Mouse (Mus musculus) heart, embryonic 13.5 days (tissue): ENCODE measurements around the gene Chn2. TPM values are rescaled to one million over a fixed set of nuclear protein-coding genes. Genes with fewer than 3 reads are reported as not detected.

Experiments
- ATAC-seq: fragments of 200-750 bp; cut with Nextera tagmentation; 2 replicates; pipeline ENCODE4 v1.8.0; 2017; ENCODE audit warnings: moderate TSS enrichment; ENCODE audit not compliant: insufficient number of reproducible peaks, low FRiP score, low TSS enrichment; ENCODE audit errors: extremely low read depth
- H3K27ac ChIP-seq: fragments of 300-500 bp; sonication (generic); replicated peaks from 2 replicates; pipeline ENCODE4 v1.5.1; 2015; ENCODE audit warnings: moderate library complexity, mild to moderate bottlenecking, inconsistent platforms
- H3K27me3 ChIP-seq: fragments of 300-500 bp; sonication (generic); replicated peaks from 2 replicates; pipeline ENCODE4 v1.6.1; 2015; ENCODE audit warnings: mild to moderate bottlenecking, inconsistent platforms
- H3K36me3 ChIP-seq: fragments of 300-500 bp; sonication (generic); 2 replicates; pipeline ENCODE4 v1.6.1; 2015; ENCODE audit warnings: mild to moderate bottlenecking, inconsistent platforms
- H3K4me1 ChIP-seq: fragments of 300-500 bp; sonication (generic); 2 replicates; pipeline ENCODE4 v1.6.1; 2015; ENCODE audit warnings: inconsistent platforms
- H3K4me2 ChIP-seq: fragments of 300-500 bp; sonication (generic); 2 replicates; pipeline ENCODE4 v1.6.1; 2015; ENCODE audit warnings: inconsistent platforms, mild to moderate bottlenecking, moderate library complexity
- H3K4me3 ChIP-seq: fragments of 300-500 bp; sonication (generic); 2 replicates; pipeline ENCODE4 v1.5.1; 2015; ENCODE audit warnings: moderate library complexity, mild to moderate bottlenecking, inconsistent platforms
- H3K9ac ChIP-seq: fragments of 300-500 bp; sonication (generic); 2 replicates; pipeline ENCODE4 v1.6.1; 2015; ENCODE audit warnings: inconsistent platforms, mild to moderate bottlenecking, moderate library complexity
- H3K9me3 ChIP-seq: fragments of 300-500 bp; sonication (generic); 2 replicates; pipeline ENCODE4 v1.6.1; 2016; ENCODE audit warnings: inconsistent platforms
- WGBS: fragments of 180-500 bp; shearing (Covaris S2); methylation state at CpG from one replicate; pipeline ENCODE4 v1.1.7; 2015; ENCODE audit warnings: mixed read lengths; 5-methylcytosine and 5-hydroxymethylcytosine counted together
- polyA plus RNA-seq: library from polyadenylated mRNA; unstranded; fragments of >200 nt; fragmentation: Nextera tagmentation; extraction: Ambion mirVana; gene quantifications from 2 replicates; pipeline ENCODE4 v1.2.1, GENCODE M21; 2015

The Chn2 gene
- polyA plus RNA-seq, 1 experiment from 2014 or later, result 8.7 TPM

DNA sequence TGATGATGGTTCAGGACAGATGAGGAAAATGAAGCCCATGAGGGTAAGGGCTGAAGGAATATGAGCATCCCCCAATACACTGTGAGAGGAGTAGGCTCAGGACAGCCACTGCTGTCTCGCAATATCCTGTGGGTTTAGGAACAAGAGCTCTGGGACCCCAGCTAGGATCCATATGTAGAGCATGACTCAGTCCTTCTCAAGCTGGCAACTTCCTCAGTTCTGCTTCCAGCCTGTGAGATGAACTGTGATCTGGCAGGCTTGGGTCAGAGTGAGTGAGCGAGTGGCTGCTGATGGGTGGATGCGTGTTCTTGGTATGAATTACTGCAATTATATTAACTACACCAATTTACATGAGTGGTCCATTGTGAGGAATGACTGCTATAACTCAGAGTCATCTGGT lies 121.3 kb downstream of the Chn2 start:
- Histone ChIP-seq H3K27me3 (no peaks in the 10 kb centered on the region), H3K27ac (no peak overlapping the region), H3K4me1 (peaks cover 31% of the 10 kb centered on the region), H3K36me3 (no peaks in the 10 kb centered on the region), H3K9me3 (no peaks in the 10 kb centered on the region), H3K4me3 (no peak overlapping the region), H3K9ac (no peak overlapping the region), H3K4me2 (no peak overlapping the region)
- ATAC-seq, result no peak
- 78% methylated on average over 3 of the region's 3 CpGs for WGBS

DNA sequence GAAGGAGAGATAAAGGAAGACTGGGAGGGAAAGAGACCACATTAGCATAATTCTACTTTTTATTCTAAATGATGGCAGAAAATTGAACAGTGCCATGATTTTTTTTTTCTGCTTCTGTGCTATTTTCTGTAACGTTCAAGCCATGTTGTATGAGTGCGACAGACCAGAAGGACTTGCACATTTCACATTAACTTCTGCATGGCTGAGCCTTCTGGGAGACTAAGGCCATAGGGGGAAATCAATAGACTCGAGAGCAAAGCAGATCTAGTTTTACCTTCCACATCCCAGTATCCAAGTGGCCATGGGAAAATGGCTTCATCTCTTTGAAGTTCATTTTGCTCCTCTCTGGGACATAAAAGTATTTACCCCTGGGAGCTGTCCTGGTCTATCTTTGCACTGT lies 121.9 kb downstream of the Chn2 start:
- Histone ChIP-seq H3K9ac (no peak overlapping the region), H3K27ac (no peak overlapping the region), H3K36me3 (no peaks in the 10 kb centered on the region), H3K27me3 (no peaks in the 10 kb centered on the region), H3K4me3 (no peak overlapping the region), H3K4me2 (no peak overlapping the region), H3K4me1 (peaks cover 31% of the 10 kb centered on the region), H3K9me3 (no peaks in the 10 kb centered on the region)
- 75% methylated on average over 3 of the region's 3 CpGs for WGBS
- ATAC-seq, result no peak

DNA sequence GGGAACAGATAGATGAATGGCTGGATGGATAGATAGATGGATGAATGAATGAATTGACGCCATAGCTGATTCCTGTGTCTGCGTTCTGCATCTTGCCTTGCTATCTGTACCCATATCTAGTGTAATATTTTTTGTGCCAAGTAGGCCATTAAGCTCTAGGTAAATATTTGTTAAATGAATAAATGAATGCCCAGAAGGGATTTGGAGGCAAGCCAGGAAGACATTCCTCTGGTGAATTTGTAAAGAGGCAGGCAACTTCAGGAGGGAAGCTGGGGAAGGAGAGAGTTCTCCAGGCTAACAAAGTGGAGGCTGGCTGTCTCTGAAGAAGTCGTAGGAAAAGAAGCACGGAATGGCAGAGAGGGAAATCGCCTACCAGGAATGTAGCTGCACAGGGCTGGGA lies 123.0 kb downstream of the Chn2 start:
- peaks cover 29% of the 10 kb centered on the region for H3K4me1 ChIP-seq
- ATAC-seq, result no peak
- 66% methylated on average over 5 of the region's 5 CpGs for WGBS
- H3K9me3 ChIP-seq, result no peaks in the 10 kb centered on the region
- no peak overlapping the region for H3K4me3 ChIP-seq
- H3K9ac ChIP-seq, result no peak overlapping the region
- H3K27me3 ChIP-seq, result no peaks in the 10 kb centered on the region
- H3K4me2 ChIP-seq, result no peak overlapping the region
- no peaks in the 10 kb centered on the region for H3K36me3 ChIP-seq
- H3K27ac ChIP-seq, result 0 out of 2 replicates have a peak overlapping the region, but pooled peaks have one; percentile 20

DNA sequence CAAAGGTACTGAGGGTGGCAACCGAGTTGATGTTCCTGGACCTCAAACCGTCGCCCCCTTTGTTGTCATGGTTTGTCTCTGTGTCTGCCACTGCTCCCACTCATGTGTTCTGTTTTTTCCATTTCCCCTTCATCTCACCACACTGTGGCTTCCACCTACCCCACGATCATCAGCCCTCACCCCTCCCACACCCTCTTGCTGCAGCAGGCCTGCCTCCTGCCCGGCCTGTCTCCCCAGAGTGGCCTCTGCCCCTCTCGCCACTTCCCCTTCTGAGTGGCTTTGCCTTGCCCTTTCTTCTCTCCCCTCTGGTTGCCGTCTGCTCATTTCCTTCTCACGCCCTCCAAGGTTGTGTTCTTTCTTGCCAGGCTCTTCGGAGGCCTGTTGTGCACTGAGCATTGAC lies 123.4 kb downstream of the Chn2 start:
- Histone ChIP-seq H3K4me1 (peaks cover 24% of the 10 kb centered on the region), H3K9me3 (no peaks in the 10 kb centered on the region), H3K4me3 (no peak overlapping the region), H3K4me2 (no peak overlapping the region), H3K27ac (0 out of 2 replicates have a peak overlapping the region, but pooled peaks have one; percentile 20), H3K27me3 (no peaks in the 10 kb centered on the region), H3K36me3 (no peaks in the 10 kb centered on the region), H3K9ac (no peak overlapping the region)
- WGBS, result 71% methylated on average over 9 of the region's 9 CpGs
- ATAC-seq, result no peak

DNA sequence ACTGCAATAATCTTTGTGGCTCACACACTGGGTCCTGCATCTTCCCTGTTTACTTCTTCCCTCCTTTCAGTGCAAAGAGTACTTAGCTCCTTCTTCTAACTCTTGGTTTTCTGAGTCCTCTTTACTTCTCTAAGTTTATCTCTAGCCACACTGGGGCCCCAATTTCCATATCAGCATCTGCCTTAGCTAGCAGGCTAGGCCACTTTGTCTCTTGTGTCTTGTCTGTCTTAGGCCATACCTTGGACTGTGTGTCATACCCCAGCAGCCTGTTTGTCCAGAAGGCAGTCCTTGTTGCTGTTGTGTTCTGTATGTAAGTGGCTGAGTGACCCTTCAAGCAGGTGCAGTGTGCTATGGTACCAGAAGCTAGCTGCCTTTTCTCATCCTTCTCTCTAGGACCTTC lies 124.3 kb downstream of the Chn2 start:
- no peak for ATAC-seq
- Histone ChIP-seq H3K36me3 (no peaks in the 10 kb centered on the region), H3K4me1 (peaks cover 15% of the 10 kb centered on the region)

DNA sequence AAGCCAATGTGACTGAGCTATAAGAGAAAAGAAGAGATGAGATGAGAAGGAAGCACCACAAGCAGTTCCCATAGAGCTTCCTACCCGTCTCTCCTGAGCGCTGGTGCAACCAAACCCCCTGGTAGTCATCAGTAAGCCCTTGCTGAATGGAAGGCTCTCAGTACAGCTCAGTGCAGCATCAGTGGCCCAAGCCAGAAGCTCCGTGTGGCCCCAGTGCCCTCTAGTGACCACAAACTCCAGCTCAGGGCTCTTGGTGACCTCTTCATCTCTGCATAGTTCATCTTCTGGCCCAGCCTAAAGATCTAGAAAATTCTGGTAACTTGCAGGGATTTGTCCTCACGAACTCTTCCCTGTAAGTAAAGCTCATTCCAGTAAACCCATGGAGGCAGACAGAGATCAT lies 125.4 kb downstream of the Chn2 start:
- Histone ChIP-seq H3K4me1 (peaks cover 11% of the 10 kb centered on the region; the same call in 1 of the 2 replicates), H3K9ac (no peak overlapping the region), H3K36me3 (no peaks in the 10 kb centered on the region), H3K4me2 (no peak overlapping the region), H3K27me3 (no peaks in the 10 kb centered on the region), H3K9me3 (no peaks in the 10 kb centered on the region), H3K4me3 (no peak overlapping the region), H3K27ac (no peak overlapping the region)
- ATAC-seq, result no peak
- WGBS, result 40% methylated on average over 4 of the region's 4 CpGs

More for the DNA sequence above, 124.3 kb downstream of the Chn2 start:
- H3K27me3 ChIP-seq, result no peaks in the 10 kb centered on the region
- H3K27ac ChIP-seq, result no peak overlapping the region
- H3K9ac ChIP-seq, result no peak overlapping the region
- no peak overlapping the region for H3K4me2 ChIP-seq
- no peak overlapping the region for H3K4me3 ChIP-seq
- no peaks in the 10 kb centered on the region for H3K9me3 ChIP-seq

DNA sequence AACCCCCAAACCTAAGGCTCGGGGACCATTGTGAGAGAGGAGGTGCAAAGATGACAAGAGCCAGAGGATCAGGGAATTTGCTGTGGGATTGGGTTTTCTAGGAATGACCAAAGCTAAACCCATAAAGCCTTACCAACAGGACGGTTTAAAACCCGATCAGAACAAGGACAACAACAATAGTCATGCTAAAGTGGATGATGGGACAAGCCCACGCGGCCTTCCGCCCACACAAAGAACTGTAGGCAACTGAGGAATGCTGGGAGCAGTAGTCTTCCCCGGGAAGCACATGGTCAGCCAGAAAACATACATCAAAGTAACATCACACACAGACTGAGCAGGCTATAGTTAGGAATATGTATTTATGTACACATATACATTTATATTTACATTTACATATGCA lies 125.9 kb downstream of the Chn2 start:
- no peaks in the 10 kb centered on the region for H3K27me3 ChIP-seq
- H3K4me1 ChIP-seq, result peaks cover 11% of the 10 kb centered on the region; the same call in 1 of the 2 replicates
- H3K9me3 ChIP-seq, result no peaks in the 10 kb centered on the region
- no peak for ATAC-seq
- WGBS, result 79% methylated on average over 7 of the region's 7 CpGs
- no peak overlapping the region for H3K4me2 ChIP-seq
- no peak overlapping the region for H3K4me3 ChIP-seq
- no peak overlapping the region for H3K27ac ChIP-seq
- H3K9ac ChIP-seq, result no peak overlapping the region
- H3K36me3 ChIP-seq, result no peaks in the 10 kb centered on the region

DNA sequence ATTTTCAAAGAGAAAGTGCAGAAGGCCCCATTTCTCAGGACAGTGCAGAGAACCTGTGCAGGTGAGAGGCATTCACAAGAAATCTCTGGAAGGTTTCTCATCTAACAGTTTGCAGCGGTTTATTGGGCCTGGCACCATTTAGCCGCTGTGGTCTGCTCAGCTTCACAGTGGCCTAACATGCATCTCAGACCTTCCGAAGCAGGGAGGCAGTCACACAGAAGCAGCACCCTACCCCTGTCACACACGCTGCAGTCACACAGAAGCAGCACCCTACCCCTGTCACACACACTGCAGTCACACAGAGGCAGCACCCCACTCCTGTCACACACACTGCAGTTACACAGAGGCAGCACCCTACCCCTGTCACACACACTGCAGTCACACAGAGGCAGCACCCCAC lies 126.5 kb downstream of the Chn2 start:
- Histone ChIP-seq H3K4me1 (peaks cover 11% of the 10 kb centered on the region; the same call in 1 of the 2 replicates), H3K27me3 (no peaks in the 10 kb centered on the region), H3K4me2 (no peak overlapping the region), H3K36me3 (no peaks in the 10 kb centered on the region), H3K4me3 (no peak overlapping the region), H3K27ac (no peak overlapping the region), H3K9ac (no peak overlapping the region), H3K9me3 (no peaks in the 10 kb centered on the region)
- 84% methylated on average over 4 of the region's 4 CpGs for WGBS
- no peak for ATAC-seq

DNA sequence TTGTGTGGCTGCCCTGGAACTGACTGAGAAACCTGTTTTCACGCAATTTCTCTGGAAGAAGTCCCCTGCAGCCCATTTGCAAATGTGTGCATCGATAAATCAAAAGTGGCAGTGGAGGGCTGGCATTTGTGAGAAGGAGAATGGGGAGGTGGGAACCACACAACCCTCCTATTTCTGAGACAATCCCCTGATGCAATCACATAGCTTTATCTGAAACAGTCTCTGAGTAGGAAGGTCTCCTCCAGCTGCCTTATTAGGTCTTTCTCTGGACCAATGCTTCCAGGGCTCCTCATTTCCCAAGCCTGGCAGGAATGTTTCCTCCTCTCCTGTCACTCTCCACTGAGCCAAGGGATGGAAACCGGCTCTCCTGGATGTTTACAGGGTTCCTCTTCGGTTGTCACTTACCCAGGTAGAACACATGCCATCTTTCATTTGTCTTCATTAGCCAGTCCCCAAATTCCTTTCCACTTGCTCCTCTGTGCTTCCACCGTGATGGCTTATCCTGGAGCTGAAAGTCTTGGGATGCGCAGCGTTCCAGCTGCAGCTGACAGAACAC lies 127.7 kb downstream of the Chn2 start:
- H3K4me1 ChIP-seq, result peaks cover 11% of the 10 kb centered on the region; the same call in 1 of the 2 replicates
- no peak overlapping the region for H3K4me2 ChIP-seq
- no peaks in the 10 kb centered on the region for H3K36me3 ChIP-seq
- no peak overlapping the region for H3K4me3 ChIP-seq
- H3K27ac ChIP-seq, result no peak overlapping the region
- 65% methylated on average over 7 of the region's 7 CpGs for WGBS
- no peak overlapping the region for H3K9ac ChIP-seq
- H3K27me3 ChIP-seq, result no peaks in the 10 kb centered on the region
- no peak for ATAC-seq
- no peaks in the 10 kb centered on the region for H3K9me3 ChIP-seq

DNA sequence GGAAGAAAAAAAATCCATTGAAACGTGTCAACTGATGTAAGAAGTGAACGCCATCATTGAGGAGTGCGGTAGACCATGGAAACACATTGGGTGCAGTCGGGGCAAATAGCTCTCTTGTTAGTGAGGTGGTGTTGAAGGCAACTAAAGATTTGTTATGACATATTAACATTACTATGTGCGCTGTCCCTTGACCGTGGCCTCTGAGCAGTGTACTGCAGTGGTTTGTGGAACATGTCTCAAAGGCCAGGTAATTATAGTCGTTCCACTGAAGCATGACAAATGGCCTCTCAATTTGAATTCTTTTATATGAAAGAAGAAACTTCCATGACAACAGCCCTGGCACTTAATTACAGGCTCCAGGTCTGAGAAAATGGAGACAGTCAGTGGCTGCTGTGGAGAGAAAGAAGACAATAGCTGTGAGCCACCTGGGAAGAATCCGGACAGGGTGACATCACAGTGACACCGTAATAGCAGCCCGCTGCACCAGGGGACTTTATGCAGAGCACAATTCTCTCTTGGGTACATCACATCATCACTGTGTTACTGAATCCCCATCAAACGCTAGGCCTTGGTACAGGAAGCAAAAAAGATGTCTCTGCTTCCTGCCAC lies 131.0 kb downstream of the Chn2 start:
- H3K27me3 ChIP-seq, result no peaks in the 10 kb centered on the region
- no peaks in the 10 kb centered on the region for H3K36me3 ChIP-seq
- H3K9me3 ChIP-seq, result no peaks in the 10 kb centered on the region
- no peak overlapping the region for H3K27ac ChIP-seq
- H3K4me3 ChIP-seq, result no peak overlapping the region
- ATAC-seq, result no peak
- WGBS, result 81% methylated on average over 11 of the region's 11 CpGs
- H3K4me2 ChIP-seq, result no peak overlapping the region
- no peaks in the 10 kb centered on the region for H3K4me1 ChIP-seq
- H3K9ac ChIP-seq, result no peak overlapping the region

DNA sequence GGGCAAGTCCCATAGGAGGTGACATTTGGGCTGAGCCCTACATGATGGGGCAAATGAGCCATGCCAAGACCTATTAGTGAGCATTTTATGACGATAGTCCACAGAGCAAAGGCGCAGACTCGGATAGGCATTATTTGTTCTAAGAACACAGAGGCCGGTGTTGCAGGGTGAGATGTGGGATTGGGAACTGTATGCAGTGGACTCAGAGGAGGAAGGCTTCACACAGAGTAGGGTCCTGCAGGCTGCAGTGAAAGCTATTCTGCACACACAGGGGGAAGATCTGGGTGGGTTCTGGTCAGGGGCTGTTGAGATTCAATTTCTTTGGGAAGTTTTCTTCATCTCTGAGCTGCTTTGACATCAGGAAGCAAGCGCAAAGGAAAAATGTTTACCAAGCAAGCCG lies 132.0 kb downstream of the Chn2 start:
- ATAC-seq, result no peak
- H3K9ac ChIP-seq, result no peak overlapping the region
- no peak overlapping the region for H3K27ac ChIP-seq
- no peaks in the 10 kb centered on the region for H3K36me3 ChIP-seq
- H3K27me3 ChIP-seq, result no peaks in the 10 kb centered on the region
- H3K9me3 ChIP-seq, result no peaks in the 10 kb centered on the region
- H3K4me2 ChIP-seq, result no peak overlapping the region
- 78% methylated on average over 6 of the region's 6 CpGs for WGBS
- H3K4me3 ChIP-seq, result no peak overlapping the region
- H3K4me1 ChIP-seq, result no peaks in the 10 kb centered on the region

DNA sequence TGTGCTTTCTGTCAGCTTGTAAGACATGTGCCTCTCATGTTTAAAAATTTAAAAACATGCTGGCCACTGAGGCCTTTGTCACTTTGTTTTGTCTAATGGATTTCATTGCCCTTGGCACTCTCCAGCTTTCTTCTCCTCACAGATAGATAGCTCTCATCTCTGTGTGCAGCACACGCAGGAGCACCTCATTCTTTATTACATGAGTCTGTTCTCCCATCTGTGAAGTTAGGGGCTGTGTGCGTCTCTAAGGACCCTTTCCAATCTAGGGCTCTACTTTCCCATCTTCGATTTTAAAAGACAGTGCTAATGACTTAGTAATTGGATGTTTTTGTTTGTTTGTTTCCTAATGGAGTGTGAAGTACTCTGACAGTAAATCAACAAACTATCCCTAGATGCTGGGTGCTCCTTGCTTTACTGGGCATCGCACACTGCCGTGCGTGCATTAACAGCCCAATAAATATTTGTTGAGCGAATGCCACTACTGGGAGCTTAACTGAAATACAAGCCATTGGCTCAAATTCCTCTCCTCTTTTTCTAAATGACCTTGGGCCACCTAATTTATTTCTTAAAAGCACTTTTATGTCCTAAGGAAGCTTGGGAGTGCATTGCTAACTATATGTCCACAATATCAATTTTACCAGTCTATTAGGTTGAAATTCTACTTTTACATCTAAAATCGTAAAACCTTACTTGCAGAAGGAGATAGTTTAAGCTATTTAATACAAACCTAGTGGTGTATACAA lies 136.3 kb downstream of the Chn2 start:
- Histone ChIP-seq H3K36me3 (no peaks in the 10 kb centered on the region), H3K27me3 (no peaks in the 10 kb centered on the region), H3K4me3 (no peak overlapping the region), H3K9me3 (no peaks in the 10 kb centered on the region), H3K9ac (no peak overlapping the region), H3K4me1 (no peaks in the 10 kb centered on the region), H3K27ac (no peak overlapping the region), H3K4me2 (no peak overlapping the region)
- 81% methylated on average over 8 of the region's 8 CpGs for WGBS
- ATAC-seq, result no peak
